ENCODE assay signal across 16 mouse cellular contexts in genomic region chr5:116588836-116589235, GRCm38 (mm10). TPM values are rescaled to one million over a fixed set of nuclear protein-coding genes. Genes with fewer than 3 reads are reported as not detected.
A peak's percentile ranks its signal among the peaks of the same experiment; 100 is the strongest.
DNase-seq lines count a peak whose midpoint lies in the region; ATAC-seq and TF ChIP-seq lines count a peak whose summit lies in the region.
"Had no signal": no experiment of that assay in that cellular context is flagged by ENCODE, and none has a peak within 500 bp of the region (broad histone marks: within the 10 kb centered on the region; RNA-seq: fewer than 3 reads in every experiment).

No protein-coding gene starts in this region.

- no peak overlapping the region for H3K27ac ChIP-seq in embryonic facial prominence, embryonic 12.5 days
- H3K27ac ChIP-seq in hindbrain, embryonic 14.5 days = no peak overlapping the region
- H3K27ac ChIP-seq in neural tube, embryonic 12.5 days = no peak overlapping the region
- H3K27ac ChIP-seq: limb, embryonic 10.5 days had no signal

- no peak for ATAC-seq in embryonic facial prominence, embryonic 12.5 days (ENCODE audit: insufficient number of reproducible peaks, insufficient read depth, low FRiP score, low TSS enrichment)
- ATAC-seq in hindbrain, embryonic 14.5 days (ENCODE audit: low FRiP score) = no peak
- ATAC-seq in neural tube, embryonic 12.5 days (ENCODE audit: low FRiP score, low read depth) = no peak

- peak; percentile 5 to 29 for DNase-seq in left cerebral cortex, postnatal 25 days (ENCODE audit: low spot score in 2 of 2)
- DNase-seq in left cerebral cortex, adult 9 months (ENCODE audit: low spot score in 2 of 2) = no peak
- DNase-seq in hindbrain, embryonic 14.5 days (ENCODE audit: low spot score) = no peak
- no peak for DNase-seq in lung, adult 2 months
- DNase-seq in gastrocnemius, postnatal 36 days = no peak
- DNase-seq in kidney, postnatal 10 days = no peak
- DNase-seq: adrenal gland, adult 2 months; heart, adult 11 months; heart, postnatal 4 days; kidney, postnatal 14 days; lung, adult 18-20 months; thymus, postnatal 25 days had no signal

- no peaks in the 10 kb centered on the region for H3K9me3 ChIP-seq in embryonic facial prominence, embryonic 12.5 days
- H3K9me3 ChIP-seq in hindbrain, embryonic 14.5 days (ENCODE audit: control insufficient read depth, low read length) = no peaks in the 10 kb centered on the region
- no peaks in the 10 kb centered on the region for H3K9me3 ChIP-seq in neural tube, embryonic 12.5 days
- H3K9me3 ChIP-seq: limb, embryonic 10.5 days had no signal

- 50% methylated on average over 10 of the region's 10 CpGs for WGBS in embryonic facial prominence, embryonic 12.5 days
- 17% methylated on average over 10 of the region's 10 CpGs for WGBS in hindbrain, embryonic 14.5 days
- 47% methylated on average over 10 of the region's 10 CpGs for WGBS in neural tube, embryonic 12.5 days
- 50% methylated on average over 10 of the region's 10 CpGs for WGBS in lung, adult 2 months

- TF ChIP-seq POLR2A in lung, adult 2 months (IDR thresholded peaks at IDR 0.05; ENCODE audit: borderline replicate concordance, extremely low read depth, low read depth, low read length) = no peak

- peaks cover 12% of the 10 kb centered on the region; the same call in 1 of the 2 replicates for H3K4me1 ChIP-seq in embryonic facial prominence, embryonic 12.5 days
- H3K4me1 ChIP-seq in hindbrain, embryonic 14.5 days (replicated peaks; ENCODE audit: control insufficient read depth, insufficient read depth, low read length) = peaks cover 42% of the 10 kb centered on the region
- peaks cover 53% of the 10 kb centered on the region for H3K4me1 ChIP-seq in neural tube, embryonic 12.5 days
- H3K4me1 ChIP-seq in lung, adult 2 months (ENCODE audit: control insufficient read depth, insufficient read depth, low read length) = no peaks in the 10 kb centered on the region
- H3K4me1 ChIP-seq: megakaryocyte, embryonic 14.5 days had no signal

- 0 out of 2 replicates have a peak overlapping the region, but pooled peaks have one; percentile 17 for H3K4me2 ChIP-seq in embryonic facial prominence, embryonic 12.5 days (replicated peaks)
- H3K4me2 ChIP-seq in hindbrain, embryonic 14.5 days (replicated peaks) = peak overlapping the region; percentile 91
- H3K4me2 ChIP-seq in neural tube, embryonic 12.5 days (replicated peaks) = peak overlapping the region; percentile 77

- no peak overlapping the region for H3K4me3 ChIP-seq in embryonic facial prominence, embryonic 12.5 days
- peak overlapping the region; percentile 71 for H3K4me3 ChIP-seq in hindbrain, embryonic 14.5 days (replicated peaks; ENCODE audit: low read length)
- peak overlapping the region; percentile 64 for H3K4me3 ChIP-seq in neural tube, embryonic 12.5 days
- no peak overlapping the region for H3K4me3 ChIP-seq in lung, adult 2 months (replicated peaks; ENCODE audit: extremely low read depth, low read depth, low read length)
- H3K4me3 ChIP-seq: limb, embryonic 10.5 days; megakaryocyte, embryonic 14.5 days had no signal

- no peak for TF ChIP-seq CTCF in lung, adult 2 months (IDR thresholded peaks at IDR 0.05; ENCODE audit: insufficient read depth, low read length)

- no peak overlapping the region for H3K9ac ChIP-seq in embryonic facial prominence, embryonic 12.5 days
- peak overlapping the region; percentile 74 for H3K9ac ChIP-seq in hindbrain, embryonic 14.5 days
- peak overlapping the region; percentile 77 for H3K9ac ChIP-seq in neural tube, embryonic 12.5 days

- intact Hi-C loops in left cerebral cortex, postnatal 25 days (cut with DNase I) = no loop called here
- intact Hi-C loops in gastrocnemius, postnatal 36 days (cut with DNase I) = loop anchor here (2.0 kb wide), 1 partner anchor 72 kb away; no protein-coding TSS in a partner anchor

- no peaks in the 10 kb centered on the region for H3K36me3 ChIP-seq in embryonic facial prominence, embryonic 12.5 days
- H3K36me3 ChIP-seq in hindbrain, embryonic 14.5 days (replicated peaks; ENCODE audit: control insufficient read depth, insufficient read depth) = no peaks in the 10 kb centered on the region
- no peaks in the 10 kb centered on the region for H3K36me3 ChIP-seq in neural tube, embryonic 12.5 days
- H3K36me3 ChIP-seq: limb, embryonic 10.5 days had no signal

- peaks cover 42% of the 10 kb centered on the region for H3K27me3 ChIP-seq in embryonic facial prominence, embryonic 12.5 days
- no peaks in the 10 kb centered on the region for H3K27me3 ChIP-seq in hindbrain, embryonic 14.5 days (ENCODE audit: control insufficient read depth, insufficient read depth, low read length)
- peaks cover 3% of the 10 kb centered on the region; the same call in 1 of the 2 replicates for H3K27me3 ChIP-seq in neural tube, embryonic 12.5 days (replicated peaks)

RNA-seq across cellular contexts. Expression of gene Srrm4, which starts 2.8 kb away (rescaled TPM):
- 10 to 100 TPM; 22.4 to 26.8 TPM for total RNA-seq in left cerebral cortex, postnatal 25 days (2021)
- 2.4 and 3.2 TPM in 2 replicates for polyA plus RNA-seq in embryonic facial prominence, embryonic 12.5 days (2016; fragmentation: Nextera tagmentation; extraction: Ambion mirVana)
- 18.0 and 19.2 TPM in 2 replicates for polyA plus RNA-seq in hindbrain, embryonic 14.5 days (2014; fragmentation: Nextera tagmentation; extraction: Ambion mirVana)
- 23.7 and 25.0 TPM in 2 replicates for polyA plus RNA-seq in neural tube, embryonic 12.5 days (2016; fragmentation: Nextera tagmentation; extraction: Ambion mirVana)
- polyA plus RNA-seq in lung, adult 2 months (2012; rRNA removed) = 0.20 and 0.49 TPM in 2 replicates
- total RNA-seq in gastrocnemius, postnatal 36 days (2021) = under 1 TPM; 0.10 to 0.18 TPM
- polyA plus RNA-seq: limb, embryonic 10.5 days had no signal

Comparison
In these comparisons a context has a peak if more than half of its experiments do, and no peak if none do; other contexts are left out.
1. DNase-seq: peak in left cerebral cortex, postnatal 25 days (2 of 2); none in left cerebral cortex, adult 9 months (0 of 2), hindbrain, embryonic 14.5 days (single experiment), lung, adult 2 months (single experiment), gastrocnemius, postnatal 36 days (0 of 2) and kidney, postnatal 10 days (single experiment).
2. H3K4me2 ChIP-seq: peak in every context shown above with its lines; median percentile 91 in hindbrain, embryonic 14.5 days; 77 in neural tube, embryonic 12.5 days; 17 in embryonic facial prominence, embryonic 12.5 days.
3. H3K4me3 ChIP-seq: peak in hindbrain, embryonic 14.5 days (single experiment) and neural tube, embryonic 12.5 days (single experiment); none in embryonic facial prominence, embryonic 12.5 days (single experiment) and lung, adult 2 months (single experiment).